Mouse (Mus musculus): ENCODE data around the gene Chil4. TPM values are rescaled to one million over a fixed set of nuclear protein-coding genes. Genes with fewer than 3 reads are reported as not detected.
"Not testable (repeated sequence)": the region's sequence is repeated elsewhere in the genome, so short reads cannot be mapped to it uniquely, and the experiment has no call there.

The Chil4 gene
- polyA plus RNA-seq, 1 experiment, result not detected

DNA sequence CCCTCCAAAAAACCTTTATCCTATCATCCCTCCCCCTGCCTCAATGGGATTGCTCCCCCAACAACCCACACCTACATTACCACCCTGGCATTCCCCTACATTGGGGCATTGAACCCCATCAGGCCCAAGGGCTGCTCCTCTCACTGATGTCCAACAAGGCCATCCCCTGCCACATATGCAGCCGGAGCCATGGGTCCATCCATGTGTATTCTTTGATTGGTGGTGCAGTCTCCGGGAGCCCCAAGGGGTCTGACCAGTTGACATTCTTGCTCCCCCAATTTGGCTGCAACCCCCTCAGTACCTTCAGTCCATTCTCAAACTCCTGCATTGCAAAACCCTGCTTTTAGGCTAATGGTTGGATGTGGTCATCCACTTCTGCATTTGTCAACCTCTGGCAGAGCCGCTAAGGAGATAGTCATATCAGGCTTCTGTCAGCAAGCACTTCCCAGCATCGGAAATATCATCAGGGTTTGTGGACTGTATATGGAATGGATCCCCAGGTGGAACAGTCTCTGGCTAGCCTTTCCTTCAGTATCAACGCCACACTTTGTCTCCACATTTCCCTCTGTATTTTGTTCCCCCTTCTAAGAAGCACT, 20.0 kb upstream of the Chil4 start:
- no peak overlapping the region for H3K4me3 ChIP-seq (ENCODE audit: insufficient read depth, poor library complexity, severe bottlenecking)
- no peaks in the 10 kb centered on the region for H3K36me3 ChIP-seq (ENCODE audit: control insufficient read depth, insufficient read depth)
- no peaks in the 10 kb centered on the region for H3K27me3 ChIP-seq (ENCODE audit: control insufficient read depth, insufficient read depth, insufficient read length)
- H3ac ChIP-seq (ENCODE audit: control insufficient read depth, insufficient read length, low read depth), result no peak overlapping the region
- no peaks in the 10 kb centered on the region for H3K79me2 ChIP-seq (ENCODE audit: control insufficient read depth, insufficient read depth)
- TF ChIP-seq USF1 (IDR thresholded peaks at IDR 0.05; ENCODE audit: low read depth) (no peak), CTCF (IDR thresholded peaks at IDR 0.05; ENCODE audit: control insufficient read depth, insufficient read depth, insufficient read length) (no peak), MYOD1 (IDR thresholded peaks at IDR 0.05; ENCODE audit: control insufficient read depth, insufficient read length, low read depth) (no peak)
- no peaks in the 10 kb centered on the region for H3K79me3 ChIP-seq (ENCODE audit: low read depth)

DNA sequence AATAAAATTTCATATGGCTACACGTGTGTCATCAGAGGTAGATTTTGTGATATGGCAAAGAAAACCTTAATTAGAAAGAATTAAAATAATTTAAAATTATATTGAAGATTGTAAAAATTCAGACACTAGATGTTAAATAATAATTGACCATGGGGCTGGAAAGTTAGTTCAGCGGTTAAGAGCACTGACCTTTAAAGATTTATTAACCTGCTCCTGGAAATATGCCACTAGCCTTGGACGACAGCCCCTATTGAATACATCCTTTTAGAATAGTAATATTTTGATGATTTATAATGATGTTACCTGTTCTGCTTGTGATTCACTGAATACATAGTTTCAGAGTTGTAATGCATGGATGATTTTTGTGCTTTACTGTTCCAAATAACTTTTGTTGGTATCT, 4.1 kb upstream of the Chil4 start:
- H3K4me3 ChIP-seq (ENCODE audit: insufficient read depth, poor library complexity, severe bottlenecking); H3K36me3 ChIP-seq (ENCODE audit: control insufficient read depth, insufficient read depth); H3K79me2 ChIP-seq (ENCODE audit: control insufficient read depth, insufficient read depth): not testable (repeated sequence)

DNA sequence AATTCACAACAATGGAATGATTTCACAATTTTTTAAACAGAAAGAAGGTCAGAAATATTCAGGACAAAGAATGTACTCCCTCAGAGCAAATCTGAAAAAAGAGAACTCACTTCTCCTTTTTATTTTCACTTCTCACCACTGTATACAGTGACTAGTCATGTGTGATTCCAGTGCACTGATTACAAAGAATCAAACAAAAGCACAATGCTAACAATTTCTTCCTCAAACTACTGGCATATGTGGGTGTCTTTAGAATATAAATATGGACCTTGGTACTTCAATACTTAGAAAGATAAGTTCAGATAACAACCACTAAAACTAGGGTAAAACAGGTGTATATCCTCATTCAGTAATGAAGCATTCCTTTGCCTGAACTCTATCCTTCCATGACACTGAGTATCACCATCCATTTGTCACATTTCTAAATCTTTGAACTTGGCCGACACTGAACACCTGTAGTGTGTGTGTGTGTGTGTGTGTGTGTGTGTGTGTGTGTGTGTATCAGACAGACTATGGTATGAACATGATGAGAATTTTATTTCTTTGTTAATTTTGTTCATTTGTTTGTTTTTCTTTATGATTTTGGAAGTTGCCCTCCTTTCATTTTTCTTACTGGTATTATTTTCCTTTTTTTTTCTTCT, 2.4 kb upstream of the Chil4 start:
- no peaks in the 10 kb centered on the region for H3K79me3 ChIP-seq (ENCODE audit: low read depth)
- no peaks in the 10 kb centered on the region for H3K27me3 ChIP-seq (ENCODE audit: control insufficient read depth, insufficient read depth, insufficient read length)
- H3K36me3 ChIP-seq (ENCODE audit: control insufficient read depth, insufficient read depth), result no peaks in the 10 kb centered on the region
- TF ChIP-seq MYOD1 (IDR thresholded peaks at IDR 0.05; ENCODE audit: control insufficient read depth, insufficient read length, low read depth) (no peak), USF1 (IDR thresholded peaks at IDR 0.05; ENCODE audit: low read depth) (no peak), CEBPB (IDR thresholded peaks at IDR 0.05; ENCODE audit: low read depth) (no peak), CTCF (IDR thresholded peaks at IDR 0.05; ENCODE audit: control insufficient read depth, insufficient read depth, insufficient read length) (no peak), MAX (IDR thresholded peaks at IDR 0.05) (no peak), MYOG (IDR thresholded peaks at IDR 0.05; ENCODE audit: control insufficient read depth, extremely low read depth, insufficient read length) (no peak), FOSL1 (IDR thresholded peaks at IDR 0.05; ENCODE audit: insufficient read depth, low read length, poor library complexity, severe bottlenecking) (no peak)
- H3K79me2 ChIP-seq (ENCODE audit: control insufficient read depth, insufficient read depth), result no peaks in the 10 kb centered on the region
- no peak overlapping the region for H3K4me3 ChIP-seq (ENCODE audit: insufficient read depth, poor library complexity, severe bottlenecking)
- no peak overlapping the region for H3ac ChIP-seq (ENCODE audit: control insufficient read depth, insufficient read length, low read depth)

More for the DNA sequence above, 4.1 kb upstream of the Chil4 start:
- H3ac ChIP-seq (ENCODE audit: control insufficient read depth, insufficient read length, low read depth); H3K79me3 ChIP-seq (ENCODE audit: low read depth); H3K27me3 ChIP-seq (ENCODE audit: control insufficient read depth, insufficient read depth, insufficient read length): not testable (repeated sequence)

DNA sequence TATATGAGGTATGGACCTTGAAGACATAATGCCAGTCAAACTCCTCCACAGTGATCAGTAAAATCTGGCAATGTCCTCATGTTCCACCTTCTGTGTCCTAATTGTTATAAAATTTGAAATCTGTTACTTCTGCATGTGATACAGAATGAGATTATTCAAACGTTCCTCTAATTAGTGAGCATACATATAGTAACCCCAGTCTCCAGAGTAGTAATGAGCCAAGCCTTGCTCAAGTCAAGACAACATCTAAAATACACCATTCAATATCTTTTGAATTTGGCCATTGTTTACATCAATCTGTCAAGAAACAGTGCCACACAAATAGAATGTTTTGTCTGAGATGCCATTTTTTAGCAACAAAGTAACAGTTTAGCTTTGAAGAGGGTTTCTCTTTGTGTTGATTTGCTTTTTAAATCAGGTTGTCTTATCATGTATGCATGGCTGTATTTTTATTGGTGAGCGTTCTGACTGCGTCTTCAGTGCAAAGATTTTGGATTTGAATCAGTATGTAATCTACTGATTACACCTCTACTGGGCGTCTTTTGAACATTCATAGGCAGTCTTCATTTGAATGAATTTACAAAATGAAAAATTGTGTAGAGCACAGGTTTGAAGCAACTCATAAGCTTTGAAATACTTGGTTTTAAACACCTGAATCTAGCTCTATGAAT, 888 bp downstream of the Chil4 start:
- H3K79me2 ChIP-seq (ENCODE audit: control insufficient read depth, insufficient read depth); H3K27me3 ChIP-seq (ENCODE audit: control insufficient read depth, insufficient read depth, insufficient read length); H3ac ChIP-seq (ENCODE audit: control insufficient read depth, insufficient read length, low read depth); H3K36me3 ChIP-seq (ENCODE audit: control insufficient read depth, insufficient read depth); H3K4me3 ChIP-seq (ENCODE audit: insufficient read depth, poor library complexity, severe bottlenecking); H3K79me3 ChIP-seq (ENCODE audit: low read depth): not testable (repeated sequence)

DNA sequence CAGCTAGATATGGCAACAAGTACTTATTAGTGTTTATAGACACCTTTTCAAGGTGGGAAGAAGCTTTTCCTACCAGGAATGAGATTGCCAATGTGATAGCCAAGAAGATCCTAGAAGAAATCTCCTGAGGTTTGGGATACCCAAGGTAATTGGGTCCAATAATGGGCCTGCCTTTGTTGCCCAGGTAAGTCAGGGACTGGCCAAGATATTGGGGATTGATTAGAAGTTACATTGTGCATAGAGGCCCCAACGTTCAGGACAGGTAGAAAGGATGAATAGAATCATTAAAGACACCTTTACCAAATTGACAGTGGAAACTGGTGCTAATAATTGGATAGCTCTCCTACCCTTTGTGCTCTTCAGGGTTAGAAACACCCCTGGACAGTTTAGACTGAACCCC, 21.3 kb downstream of the Chil4 start:
- not testable (repeated sequence) for H3K4me3 ChIP-seq (ENCODE audit: insufficient read depth, poor library complexity, severe bottlenecking); H3K36me3 ChIP-seq (ENCODE audit: control insufficient read depth, insufficient read depth); H3K79me2 ChIP-seq (ENCODE audit: control insufficient read depth, insufficient read depth); H3K79me3 ChIP-seq (ENCODE audit: low read depth); H3K27me3 ChIP-seq (ENCODE audit: control insufficient read depth, insufficient read depth, insufficient read length); H3ac ChIP-seq (ENCODE audit: control insufficient read depth, insufficient read length, low read depth)

DNA sequence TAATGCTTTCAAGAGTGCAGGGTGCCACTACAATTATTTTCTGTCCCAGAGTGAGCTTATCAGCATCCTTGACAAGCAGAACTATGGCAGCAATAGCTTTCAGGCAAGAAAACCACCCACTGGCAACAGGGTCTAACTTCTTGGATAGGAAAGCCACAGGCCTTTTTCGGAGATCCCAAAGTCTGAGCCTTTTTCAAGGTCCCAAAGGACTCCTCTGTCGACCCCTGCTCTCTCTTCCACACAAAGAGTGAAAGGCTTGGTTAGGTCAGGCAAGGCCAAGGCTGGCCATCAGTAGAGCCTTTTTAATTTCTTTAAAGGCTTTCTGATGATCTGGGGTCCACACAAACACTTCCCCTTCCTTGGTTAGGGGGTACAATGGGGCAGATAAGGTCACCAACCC, 22.1 kb downstream of the Chil4 start:
- H3K4me3 ChIP-seq (ENCODE audit: insufficient read depth, poor library complexity, severe bottlenecking); H3K79me3 ChIP-seq (ENCODE audit: low read depth); H3K79me2 ChIP-seq (ENCODE audit: control insufficient read depth, insufficient read depth); H3ac ChIP-seq (ENCODE audit: control insufficient read depth, insufficient read length, low read depth); H3K36me3 ChIP-seq (ENCODE audit: control insufficient read depth, insufficient read depth); H3K27me3 ChIP-seq (ENCODE audit: control insufficient read depth, insufficient read depth, insufficient read length): not testable (repeated sequence)

DNA sequence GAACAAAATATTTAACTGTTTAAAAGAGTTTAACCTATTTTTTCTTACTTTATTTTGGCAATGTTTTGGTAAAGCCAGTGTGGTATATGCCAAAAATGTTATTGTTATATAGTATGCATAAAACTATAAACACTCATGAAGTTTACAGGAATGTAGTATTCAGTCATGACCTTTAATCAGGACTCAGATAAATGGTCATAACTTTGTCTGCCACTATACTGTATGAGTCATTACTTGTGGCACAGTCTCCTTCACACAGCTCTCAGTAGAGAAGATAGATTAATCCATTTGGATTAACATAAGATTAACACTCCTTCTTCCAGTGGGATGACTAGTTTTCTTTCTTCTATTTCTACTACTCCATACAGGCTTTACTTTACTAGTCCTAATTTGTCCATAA, 23.0 kb downstream of the Chil4 start:
- TF ChIP-seq CTCF (IDR thresholded peaks at IDR 0.05; ENCODE audit: control insufficient read depth, insufficient read depth, insufficient read length), result no peak
- no peak for TF ChIP-seq USF1 (IDR thresholded peaks at IDR 0.05; ENCODE audit: low read depth)
- no peak for TF ChIP-seq MAX (IDR thresholded peaks at IDR 0.05)
- no peak for TF ChIP-seq MYOD1 (IDR thresholded peaks at IDR 0.05; ENCODE audit: control insufficient read depth, insufficient read length, low read depth)
- H3K27me3 ChIP-seq (ENCODE audit: control insufficient read depth, insufficient read depth, insufficient read length), result no peaks in the 10 kb centered on the region
- H3K79me3 ChIP-seq (ENCODE audit: low read depth), result no peaks in the 10 kb centered on the region
- H3K79me2 ChIP-seq (ENCODE audit: control insufficient read depth, insufficient read depth), result no peaks in the 10 kb centered on the region
- H3K4me3 ChIP-seq (ENCODE audit: insufficient read depth, poor library complexity, severe bottlenecking), result no peak overlapping the region
- H3ac ChIP-seq (ENCODE audit: control insufficient read depth, insufficient read length, low read depth), result no peak overlapping the region
- H3K36me3 ChIP-seq (ENCODE audit: control insufficient read depth, insufficient read depth), result no peaks in the 10 kb centered on the region

Data from C2C12 (cell line).